Mouse (Mus musculus) spleen, adult 2 months (tissue): ENCODE measurements around the gene Slc6a8.

Experiments
- CTCF ChIP-seq: fragments of 200-500 bp; IDR thresholded peaks from 2 replicates; pipeline ENCODE4 v1.5.1; 2011; ENCODE audit warnings: mild to moderate bottlenecking, inconsistent platforms; ENCODE audit not compliant: insufficient read depth, insufficient read length, insufficient replicate concordance; ENCODE audit errors: extremely low read depth
- POLR2A ChIP-seq: fragments of 200-500 bp; IDR thresholded peaks from 2 replicates; pipeline ENCODE4 v1.6.1; 2011; ENCODE audit warnings: low read depth, low read length, inconsistent platforms

DNA sequence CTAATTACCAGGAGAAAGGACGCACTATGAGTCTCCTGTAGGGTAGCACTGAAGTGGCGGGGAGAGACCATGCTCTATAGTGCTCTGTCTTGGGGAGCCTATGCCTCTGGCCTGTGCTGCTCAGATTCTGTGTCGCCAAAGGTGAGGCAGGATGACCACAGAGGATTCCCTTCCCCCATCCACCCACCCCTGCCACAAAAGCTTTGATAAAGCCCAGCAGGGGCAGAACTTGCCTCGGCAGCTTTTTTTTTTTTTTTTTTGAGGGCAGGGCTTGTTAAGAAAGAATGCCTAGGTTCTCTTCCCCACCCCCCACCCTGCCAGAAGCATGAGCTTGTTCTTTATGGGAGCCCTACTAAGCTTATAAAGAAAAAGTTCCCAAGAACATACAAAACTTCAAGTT lies 27.8 kb upstream of the Slc6a8 start:
- TF ChIP-seq POLR2A (no peak), CTCF (no peak)
